15 mouse cellular contexts compared by ENCODE assay signal in genomic region chr14:7821341-7821740, GRCm38 (mm10). TPM values are rescaled to one million over a fixed set of nuclear protein-coding genes. Genes with fewer than 3 reads are reported as not detected.
DNase-seq lines count a peak whose midpoint lies in the region; ATAC-seq lines count a peak whose summit lies in the region.
"Had no signal": no experiment of that assay in that cellular context is flagged by ENCODE, and none has a peak within 500 bp of the region (broad histone marks: within the 10 kb centered on the region; RNA-seq: fewer than 3 reads in every experiment).

No protein-coding gene starts in this region.

- H3K4me2 ChIP-seq in heart, embryonic 13.5 days, result 0 out of 2 replicates have a peak overlapping the region, but pooled peaks have one; percentile 94
- peak overlapping the region; percentile 34 for H3K4me2 ChIP-seq in limb, embryonic 15.5 days

- ATAC-seq in heart, embryonic 13.5 days (ENCODE audit: extremely low read depth, insufficient number of reproducible peaks, low FRiP score, low TSS enrichment), result no peak
- ATAC-seq in limb, embryonic 15.5 days (ENCODE audit: insufficient number of reproducible peaks, low FRiP score, low TSS enrichment, low read depth), result no peak

- no peak overlapping the region for H3K9ac ChIP-seq in heart, embryonic 13.5 days
- H3K9ac ChIP-seq in limb, embryonic 15.5 days, result no peak overlapping the region; the same call in 1 of the 2 replicates
- H3K9ac ChIP-seq: lung, embryonic 15.5 days had no signal

- no peaks in the 10 kb centered on the region for H3K36me3 ChIP-seq in heart, embryonic 13.5 days
- no peaks in the 10 kb centered on the region for H3K36me3 ChIP-seq in limb, embryonic 15.5 days
- H3K36me3 ChIP-seq: lung, embryonic 15.5 days had no signal

- H3K27me3 ChIP-seq in heart, embryonic 13.5 days (replicated peaks), result no peaks in the 10 kb centered on the region
- no peaks in the 10 kb centered on the region for H3K27me3 ChIP-seq in limb, embryonic 15.5 days
- H3K27me3 ChIP-seq: lung, embryonic 15.5 days had no signal

- no peaks in the 10 kb centered on the region for H3K9me3 ChIP-seq in heart, embryonic 13.5 days
- no peaks in the 10 kb centered on the region for H3K9me3 ChIP-seq in limb, embryonic 15.5 days
- H3K9me3 ChIP-seq: lung, embryonic 15.5 days had no signal

- no peak overlapping the region for H3K27ac ChIP-seq in heart, embryonic 13.5 days (replicated peaks)
- 0 out of 2 replicates have a peak overlapping the region, but pooled peaks have one; percentile 5 for H3K27ac ChIP-seq in limb, embryonic 15.5 days
- H3K27ac ChIP-seq: lung, embryonic 15.5 days had no signal

- H3K4me1 ChIP-seq in heart, embryonic 13.5 days, result peaks cover 71% of the 10 kb centered on the region
- peaks cover 64% of the 10 kb centered on the region for H3K4me1 ChIP-seq in limb, embryonic 15.5 days

- no peak overlapping the region for H3K4me3 ChIP-seq in heart, embryonic 13.5 days
- H3K4me3 ChIP-seq in limb, embryonic 15.5 days, result peak overlapping the region; percentile 58
- H3K4me3 ChIP-seq: erythroblast, embryonic 14.5 days; lung, embryonic 15.5 days had no signal

- no peak for DNase-seq in heart, postnatal 4 days
- DNase-seq in Muller cell, postnatal 12 days (ENCODE audit: inconsistent ontology term), result peak; percentile 45
- DNase-seq in fibroblast of lung, adult 2 months (ENCODE audit: low read depth), result peak; percentile 85
- DNase-seq in adrenal gland, adult 8-10 months, result no peak
- no peak for DNase-seq in adrenal gland, postnatal 10 days
- DNase-seq: cerebellum, postnatal 14 days; kidney, adult 2 months; midbrain, embryonic 14.5 days had no signal

- WGBS in heart, embryonic 13.5 days, result 73% methylated on average over 8 of the region's 8 CpGs
- WGBS in limb, embryonic 15.5 days, result 52% methylated on average over 8 of the region's 8 CpGs

RNA-seq across cellular contexts. Expression of gene Flnb, which starts 3.6 kb away (rescaled TPM):
- polyA plus RNA-seq in heart, embryonic 13.5 days (2015; fragmentation: Nextera tagmentation; extraction: Ambion mirVana), result 7.5 and 8.5 TPM in 2 replicates
- 10 to 100 TPM; 42.8 to 47.3 TPM for total RNA-seq in heart, postnatal 4 days (2021)
- polyA plus RNA-seq in limb, embryonic 15.5 days (2015; fragmentation: Nextera tagmentation; extraction: Ambion mirVana), result 27.6 and 33.0 TPM in 2 replicates
- total RNA-seq in adrenal gland, adult 8-10 months (2022), result 10 to 100 TPM; 54.5 to 77.3 (median 65.8) TPM
- total RNA-seq in adrenal gland, postnatal 10 days (2021), result 10 to 100 TPM; 43.6 to 52.7 TPM

RNA-seq across cellular contexts. Expression of gene Gm26661, which starts 30.0 kb away (rescaled TPM):
- polyA plus RNA-seq in heart, embryonic 13.5 days (2015; fragmentation: Nextera tagmentation; extraction: Ambion mirVana), result not detected in 2 replicates
- not detected for total RNA-seq in heart, postnatal 4 days (2021)
- polyA plus RNA-seq in limb, embryonic 15.5 days (2015; fragmentation: Nextera tagmentation; extraction: Ambion mirVana), result not detected in 2 replicates
- total RNA-seq in adrenal gland, adult 8-10 months (2022), result not detected
- not detected for total RNA-seq in adrenal gland, postnatal 10 days (2021)
- total RNA-seq: gastrocnemius, adult 18-20 months; layer of hippocampus, postnatal 10 days had no signal
- polyA plus RNA-seq: brain, embryonic 14.5 days; erythroblast, embryonic 14.5 days; kidney, adult 2 months; lung, embryonic 15.5 days; midbrain, embryonic 14.5 days had no signal

Comparison
In these comparisons a context has a peak if more than half of its experiments do, and no peak if none do; other contexts are left out.
1. DNase-seq: peak in Muller cell, postnatal 12 days (single experiment) and fibroblast of lung, adult 2 months (single experiment); none in heart, postnatal 4 days (single experiment), adrenal gland, adult 8-10 months (single experiment) and adrenal gland, postnatal 10 days (single experiment).